Mouse (Mus musculus): Measurements from ENCODE around the gene Vps9d1. TPM values are rescaled to one million over a fixed set of nuclear protein-coding genes. Genes with fewer than 3 reads are reported as not detected.
A peak's percentile ranks its signal among the peaks of the same experiment; 100 is the strongest.
"Not testable (repeated sequence)": the region's sequence is repeated elsewhere in the genome, so short reads cannot be mapped to it uniquely, and the experiment has no call there.

Vps9d1 gene
- 37.7 and 44.3 TPM in 2 replicates for polyA plus RNA-seq (2016; fragmentation: Nextera tagmentation; extraction: Ambion mirVana)

- no peaks in the 10 kb centered on the region for H3K27me3 ChIP-seq
- under 1% methylated on average over 87 of the region's 99 CpGs for WGBS
- H3K36me3 ChIP-seq, result peaks cover 58% of the 10 kb centered on the region
- peak within 1 kb of the TSS; percentile 82 for H3K27ac ChIP-seq
- peak within 1 kb of the TSS; percentile 75 for H3K4me3 ChIP-seq
- peaks cover 36% of the 10 kb centered on the region for H3K4me1 ChIP-seq
- H3K9me3 ChIP-seq (replicated peaks), result no peaks in the 10 kb centered on the region
- ATAC-seq (ENCODE audit: low FRiP score), result peak; percentile 93
- H3K9ac ChIP-seq, result peak within 1 kb of the TSS; percentile 92
- peak within 1 kb of the TSS; percentile 98 for H3K4me2 ChIP-seq (replicated peaks)
Measured at GRCm38 (mm10) chr8:123254099-123254885, at the start of gene Vps9d1, which contains the start of gene Zfp276. Gene Vps9d1, minus strand, starts transcription at chr8:123254348. Gene Zfp276, plus strand, starts transcription at chr8:123254195.

- 93% methylated on average over 11 of the region's 11 CpGs for WGBS
- H3K36me3 ChIP-seq, result peaks cover 22% of the 10 kb centered on the region
Measured at GRCm38 (mm10) chr8:123298301-123298700, 44.2 kb upstream of the Vps9d1 start.

GRCm38 (mm10) chr8:123292785-123293184 lies 38.6 kb upstream of the Vps9d1 start:
- peaks cover 41% of the 10 kb centered on the region for H3K36me3 ChIP-seq

More at GRCm38 (mm10) chr8:123298301-123298700, 44.2 kb upstream of the Vps9d1 start:
- Histone ChIP-seq H3K9me3 (replicated peaks) (no peaks in the 10 kb centered on the region), H3K27me3 (no peaks in the 10 kb centered on the region), H3K9ac (no peak overlapping the region), H3K27ac (no peak overlapping the region), H3K4me1 (no peaks in the 10 kb centered on the region), H3K4me3 (no peak overlapping the region), H3K4me2 (replicated peaks) (no peak overlapping the region)
- ATAC-seq (ENCODE audit: low FRiP score), result no peak

DNA sequence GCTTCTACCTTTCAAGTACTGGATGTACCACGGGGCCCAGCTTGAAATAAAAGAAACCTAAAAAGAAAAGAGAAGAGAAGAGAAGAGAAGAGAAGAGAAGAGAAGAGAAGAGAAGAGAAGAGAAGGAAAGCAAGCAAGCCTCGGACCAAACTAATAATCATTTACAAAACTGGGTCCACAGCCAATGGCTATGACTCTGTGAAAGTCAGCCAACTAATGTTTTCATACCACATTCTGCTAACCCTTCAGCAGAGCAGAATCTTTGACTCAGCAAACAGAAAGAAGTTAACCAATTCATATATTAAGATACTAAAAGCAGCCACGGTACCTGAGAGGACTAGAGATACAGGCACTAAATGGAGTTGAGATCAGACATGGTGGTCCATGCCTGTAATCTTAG lies 38.1 kb upstream of the Vps9d1 start:
- 89% methylated on average over 3 of the region's 3 CpGs for WGBS
- Histone ChIP-seq H3K27ac (no peak overlapping the region), H3K4me1 (no peaks in the 10 kb centered on the region), H3K9me3 (replicated peaks) (no peaks in the 10 kb centered on the region), H3K36me3 (peaks cover 44% of the 10 kb centered on the region), H3K9ac (no peak overlapping the region), H3K27me3 (no peaks in the 10 kb centered on the region), H3K4me3 (no peak overlapping the region), H3K4me2 (replicated peaks) (no peak overlapping the region)
- no peak for ATAC-seq (ENCODE audit: low FRiP score)

More at GRCm38 (mm10) chr8:123292785-123293184, 38.6 kb upstream of the Vps9d1 start:
- no peaks in the 10 kb centered on the region for H3K9me3 ChIP-seq (replicated peaks)
- no peak overlapping the region for H3K27ac ChIP-seq
- no peak overlapping the region for H3K9ac ChIP-seq
- H3K4me1 ChIP-seq, result no peaks in the 10 kb centered on the region
- WGBS, result 92% methylated on average over 2 of the region's 2 CpGs
- no peak for ATAC-seq (ENCODE audit: low FRiP score)
- H3K4me2 ChIP-seq (replicated peaks), result no peak overlapping the region
- H3K4me3 ChIP-seq, result no peak overlapping the region
- no peaks in the 10 kb centered on the region for H3K27me3 ChIP-seq

DNA sequence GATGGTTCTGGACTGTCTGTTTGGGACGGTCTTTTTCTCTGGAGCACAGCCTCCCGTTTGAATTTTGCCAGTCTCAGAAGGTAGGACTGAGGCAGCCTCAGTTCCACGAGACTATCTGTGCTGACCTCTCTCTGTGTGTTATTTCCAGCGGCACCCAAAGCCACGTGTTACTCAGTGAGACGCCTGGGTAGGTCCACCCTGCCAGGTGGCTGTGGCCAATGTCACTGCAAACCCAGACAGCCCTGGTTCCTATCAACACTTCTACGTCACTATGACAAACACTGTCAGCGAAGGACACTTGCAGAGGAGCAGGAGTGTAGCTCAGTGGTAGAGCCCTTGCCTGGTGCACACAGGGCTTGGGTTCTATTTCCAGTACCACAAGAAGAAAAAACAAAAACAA lies 37.6 kb upstream of the Vps9d1 start:
- H3K9me3 ChIP-seq (replicated peaks), result no peaks in the 10 kb centered on the region
- WGBS, result 96% methylated on average over 8 of the region's 8 CpGs
- peaks cover 47% of the 10 kb centered on the region for H3K36me3 ChIP-seq
- ATAC-seq (ENCODE audit: low FRiP score), result no peak
- no peak overlapping the region for H3K4me3 ChIP-seq
- H3K4me2 ChIP-seq (replicated peaks), result no peak overlapping the region
- no peak overlapping the region for H3K27ac ChIP-seq
- H3K9ac ChIP-seq, result no peak overlapping the region
- no peaks in the 10 kb centered on the region for H3K27me3 ChIP-seq
- H3K4me1 ChIP-seq, result no peaks in the 10 kb centered on the region

GRCm38 (mm10) chr8:123290679-123291078 lies 36.5 kb upstream of the Vps9d1 start:
- Histone ChIP-seq H3K9ac (no peak overlapping the region), H3K9me3 (replicated peaks) (no peaks in the 10 kb centered on the region), H3K4me2 (replicated peaks) (no peak overlapping the region), H3K36me3 (peaks cover 43% of the 10 kb centered on the region), H3K4me3 (no peak overlapping the region), H3K27ac (no peak overlapping the region), H3K4me1 (no peaks in the 10 kb centered on the region), H3K27me3 (no peaks in the 10 kb centered on the region)
- no peak for ATAC-seq (ENCODE audit: low FRiP score)
- WGBS, result 94% methylated on average over 8 of the region's 8 CpGs

- no peak overlapping the region for H3K27ac ChIP-seq
- H3K36me3 ChIP-seq, result peaks cover 41% of the 10 kb centered on the region
- no peaks in the 10 kb centered on the region for H3K4me1 ChIP-seq
- 73% methylated on average over 4 of the region's 4 CpGs for WGBS
- H3K4me2 ChIP-seq (replicated peaks), result no peak overlapping the region
- ATAC-seq (ENCODE audit: low FRiP score), result no peak
- H3K9me3 ChIP-seq (replicated peaks), result no peaks in the 10 kb centered on the region
- no peak overlapping the region for H3K9ac ChIP-seq
- no peak overlapping the region for H3K4me3 ChIP-seq
- H3K27me3 ChIP-seq, result no peaks in the 10 kb centered on the region
Measured at GRCm38 (mm10) chr8:123290166-123290565, 36.0 kb upstream of the Vps9d1 start.

GRCm38 (mm10) chr8:123287362-123287761 lies 33.2 kb upstream of the Vps9d1 start:
- Histone ChIP-seq H3K9me3 (replicated peaks) (no peaks in the 10 kb centered on the region), H3K27me3 (no peaks in the 10 kb centered on the region), H3K36me3 (peaks cover 36% of the 10 kb centered on the region), H3K4me3 (no peak overlapping the region), H3K4me2 (replicated peaks) (no peak overlapping the region), H3K27ac (no peak overlapping the region), H3K4me1 (no peaks in the 10 kb centered on the region), H3K9ac (no peak overlapping the region)
- WGBS, result 96% methylated on average over 17 of the region's 17 CpGs
- no peak for ATAC-seq (ENCODE audit: low FRiP score)

- no peak overlapping the region for H3K4me2 ChIP-seq (replicated peaks)
- no peak overlapping the region for H3K27ac ChIP-seq
- peaks cover 35% of the 10 kb centered on the region for H3K36me3 ChIP-seq
- WGBS, result 97% methylated on average over 5 of the region's 5 CpGs
- no peaks in the 10 kb centered on the region for H3K4me1 ChIP-seq
- H3K9me3 ChIP-seq (replicated peaks), result no peaks in the 10 kb centered on the region
- no peak for ATAC-seq (ENCODE audit: low FRiP score)
- no peak overlapping the region for H3K9ac ChIP-seq
- H3K27me3 ChIP-seq, result no peaks in the 10 kb centered on the region
- H3K4me3 ChIP-seq, result no peak overlapping the region
Measured at GRCm38 (mm10) chr8:123284493-123284892, 30.3 kb upstream of the Vps9d1 start.

GRCm38 (mm10) chr8:123283991-123284390 lies 29.8 kb upstream of the Vps9d1 start:
- Histone ChIP-seq H3K9me3 (replicated peaks) (no peaks in the 10 kb centered on the region), H3K4me1 (no peaks in the 10 kb centered on the region), H3K9ac (no peak overlapping the region), H3K27ac (no peak overlapping the region), H3K27me3 (no peaks in the 10 kb centered on the region), H3K4me2 (replicated peaks) (no peak overlapping the region), H3K36me3 (peaks cover 35% of the 10 kb centered on the region), H3K4me3 (no peak overlapping the region)
- no peak for ATAC-seq (ENCODE audit: low FRiP score)
- WGBS, result 92% methylated on average over 7 of the region's 7 CpGs

DNA sequence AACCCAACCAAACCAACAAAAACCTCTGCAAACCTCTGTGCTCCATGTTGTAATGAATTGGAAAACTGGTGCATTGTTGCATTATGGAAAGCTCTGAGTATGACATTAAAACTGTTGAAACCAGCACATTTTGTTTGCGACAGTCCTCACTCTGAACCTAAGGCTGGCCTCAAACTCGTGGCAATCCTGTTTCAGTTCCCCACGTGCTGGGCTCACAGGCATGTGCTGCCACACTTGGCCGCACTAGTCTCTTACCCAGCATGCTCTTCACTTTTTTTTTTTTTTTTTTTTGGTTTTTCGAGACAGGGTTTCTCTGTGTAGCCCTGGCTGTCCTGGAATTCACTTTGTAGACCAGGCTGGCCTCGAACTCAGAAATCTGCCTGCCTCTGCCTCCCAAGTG lies 28.8 kb upstream of the Vps9d1 start:
- not testable (repeated sequence) for H3K9ac ChIP-seq; ATAC-seq (ENCODE audit: low FRiP score); H3K4me3 ChIP-seq; H3K4me2 ChIP-seq (replicated peaks); H3K9me3 ChIP-seq (replicated peaks); H3K27me3 ChIP-seq; H3K27ac ChIP-seq; H3K4me1 ChIP-seq
- WGBS, result 88% methylated on average over 5 of the region's 6 CpGs
- H3K36me3 ChIP-seq, result peaks cover 30% of the 10 kb centered on the region

DNA sequence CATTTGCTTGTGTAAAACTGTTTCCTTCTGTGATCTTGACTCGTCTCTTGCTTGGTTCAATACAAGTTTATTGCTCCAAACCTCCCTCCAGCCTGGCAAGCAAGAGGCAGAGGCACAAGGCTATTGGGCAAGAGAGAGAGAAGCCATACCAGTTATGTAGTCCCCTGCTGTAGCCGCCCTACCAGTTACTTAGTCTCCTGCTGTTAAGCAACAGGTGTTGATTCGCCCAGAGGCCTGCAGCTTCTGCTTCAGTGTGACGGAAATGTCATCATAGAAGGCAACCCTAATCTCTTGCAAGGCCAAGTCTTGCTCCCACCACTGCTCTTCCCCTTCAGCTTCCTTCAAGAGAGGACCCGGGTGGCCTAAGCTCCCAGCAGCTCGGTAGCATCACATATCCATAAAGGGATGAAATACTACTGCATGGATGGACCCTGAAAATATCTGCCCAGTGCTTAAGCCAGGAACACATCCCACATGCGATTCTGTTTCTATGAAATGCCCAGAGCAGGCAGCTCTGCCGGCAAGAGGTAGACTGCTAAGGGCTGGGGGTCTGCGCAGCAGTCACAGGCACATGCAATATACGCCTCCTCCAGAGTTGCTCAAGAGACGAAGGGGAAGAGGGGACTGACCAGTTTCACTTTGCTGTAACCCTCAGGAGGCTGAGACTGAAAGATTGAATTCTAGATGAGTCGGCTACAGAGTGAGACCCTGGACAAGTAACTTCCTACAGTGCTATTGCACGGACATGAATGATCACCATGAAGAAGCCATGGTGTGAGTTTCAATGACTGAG lies 26.4 kb upstream of the Vps9d1 start:
- no peaks in the 10 kb centered on the region for H3K9me3 ChIP-seq (replicated peaks)
- H3K27me3 ChIP-seq, result no peaks in the 10 kb centered on the region
- no peak for ATAC-seq (ENCODE audit: low FRiP score)
- no peak overlapping the region for H3K27ac ChIP-seq
- H3K4me2 ChIP-seq (replicated peaks), result no peak overlapping the region
- H3K9ac ChIP-seq, result no peak overlapping the region
- 89% methylated on average over 13 of the region's 13 CpGs for WGBS
- H3K4me1 ChIP-seq, result no peaks in the 10 kb centered on the region
- H3K36me3 ChIP-seq, result peaks cover 15% of the 10 kb centered on the region
- no peak overlapping the region for H3K4me3 ChIP-seq
